Mouse (Mus musculus) olfactory bulb, adult 2 months (tissue): Measurements from ENCODE around the gene Prss3.
"Not testable (repeated sequence)": the region's sequence is repeated elsewhere in the genome, so short reads cannot be mapped to it uniquely, and the experiment has no call there.

Experiments used
- CTCF ChIP-seq: fragments of 200-500 bp; IDR thresholded peaks from 2 replicates; pipeline ENCODE4 v1.5.1; 2012; ENCODE audit warnings: low read depth, mild to moderate bottlenecking, low read length, moderate library complexity; ENCODE audit not compliant: insufficient read depth
- POLR2A ChIP-seq: fragments of 200-500 bp; IDR thresholded peaks from 2 replicates; pipeline ENCODE4 v1.6.1; 2012; ENCODE audit warnings: mild to moderate bottlenecking, low read depth, low read length, moderate library complexity; ENCODE audit not compliant: insufficient read depth

- TF ChIP-seq CTCF, POLR2A: not testable (repeated sequence)
Measured at GRCm38 (mm10) chr6:41377578-41377977, at the start of gene Prss3.
